Mouse (Mus musculus): ENCODE results near the gene Sema4d.

DNA sequence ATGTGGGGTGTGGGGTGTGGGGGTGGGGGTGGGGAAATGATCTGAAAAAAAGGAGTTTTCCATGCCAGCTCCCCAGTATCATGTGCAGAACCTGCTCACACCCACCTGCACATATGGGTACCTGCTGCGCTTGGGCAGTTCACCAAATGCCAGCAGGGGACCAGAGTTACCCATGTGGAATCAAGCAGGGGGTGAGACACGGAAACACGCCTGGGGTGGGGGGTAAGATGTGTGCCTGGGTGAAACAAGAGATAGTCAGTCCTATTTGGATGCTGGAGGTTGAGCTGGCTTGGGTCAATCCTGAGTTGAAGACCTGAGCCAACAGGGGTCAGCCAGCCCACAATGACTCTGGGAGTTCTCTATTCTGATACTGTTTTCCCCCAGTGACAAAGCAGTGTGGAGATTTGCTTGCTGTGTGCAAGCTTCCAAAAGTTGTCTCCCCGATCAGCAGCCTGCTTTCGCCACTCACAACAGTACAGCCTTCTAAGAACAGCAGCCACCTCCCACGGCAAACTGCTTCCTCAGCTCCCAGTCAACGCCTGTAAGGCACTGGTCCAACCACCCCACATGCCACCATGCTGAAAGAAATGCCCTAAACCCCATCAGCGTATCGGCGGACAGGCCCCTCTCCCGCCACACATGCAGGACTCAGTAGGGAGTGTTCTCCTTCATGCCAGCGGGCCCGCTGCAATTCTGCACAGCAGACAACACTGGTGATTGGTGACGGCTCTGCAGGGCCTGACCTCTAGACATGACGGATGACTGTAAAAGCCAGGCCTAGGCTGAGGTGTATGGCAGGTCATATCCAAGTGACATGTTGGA is 41.0 kb downstream of the Sema4d start:
- no peak for TF ChIP-seq UBTF (IDR thresholded peaks at IDR 0.05; ENCODE audit: borderline replicate concordance, insufficient read depth, low read depth, low read length)
- no peak for TF ChIP-seq CTCF (IDR thresholded peaks at IDR 0.05 in 2 of 3, conservative IDR thresholded peaks at IDR 0.05 in 1 of 3; ENCODE audit: control insufficient read depth in 1 of 3, insufficient read depth in 1 of 3, low read depth in 2 of 3, low read length in 3 of 3, poor library complexity in 1 of 3, severe bottlenecking in 1 of 3)
- TF ChIP-seq USF1 (IDR thresholded peaks at IDR 0.05; ENCODE audit: low read depth, low read length) = no peak
- no peak for TF ChIP-seq EP300 (IDR thresholded peaks at IDR 0.05; ENCODE audit: low read depth in 1 of 2, low read length in 2 of 2)
- no peak for TF ChIP-seq BHLHE40 (IDR thresholded peaks at IDR 0.05; ENCODE audit: borderline replicate concordance, low read depth, low read length)
- TF ChIP-seq MAFK (IDR thresholded peaks at IDR 0.05; ENCODE audit: borderline replicate concordance, low read depth, low read length) = no peak
- TF ChIP-seq MYC (IDR thresholded peaks at IDR 0.05; ENCODE audit: low read depth, low read length) = no peak
- no peak for TF ChIP-seq ETS1 (IDR thresholded peaks at IDR 0.05; ENCODE audit: low read depth, low read length)
